Mouse (Mus musculus): ENCODE measurements around the gene Fam19a3. TPM values are rescaled to one million over a fixed set of nuclear protein-coding genes. Genes with fewer than 3 reads are reported as not detected.

The Fam19a3 gene
- polyA plus RNA-seq (2017; shearing (Covaris generic)): 1.4 TPM

DNA sequence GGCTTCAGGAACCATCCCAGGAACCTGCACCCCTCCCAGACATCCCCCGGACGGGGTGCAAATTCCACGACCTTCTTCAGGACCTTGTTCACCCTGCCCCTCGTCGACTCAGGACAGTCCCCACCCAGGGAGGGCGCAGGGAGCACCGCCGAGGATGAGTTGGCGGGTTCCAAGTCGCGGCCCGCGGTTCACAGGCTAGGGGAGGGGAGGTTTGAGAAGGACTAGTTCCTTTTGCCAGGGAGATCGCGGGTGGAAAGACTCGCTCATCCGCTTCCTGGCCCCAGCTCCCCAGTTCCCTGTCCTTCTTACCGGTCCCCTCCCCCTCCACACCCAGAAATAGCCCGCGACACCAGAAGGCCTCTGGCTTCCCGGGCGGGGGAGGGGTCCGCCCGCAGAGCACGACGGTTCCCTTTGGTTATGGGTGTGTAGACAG lies at the start of gene Fam19a3:
Gene Fam19a3, minus strand, starts transcription at position 370 of the 433 bp plus-strand sequence.

DNA sequence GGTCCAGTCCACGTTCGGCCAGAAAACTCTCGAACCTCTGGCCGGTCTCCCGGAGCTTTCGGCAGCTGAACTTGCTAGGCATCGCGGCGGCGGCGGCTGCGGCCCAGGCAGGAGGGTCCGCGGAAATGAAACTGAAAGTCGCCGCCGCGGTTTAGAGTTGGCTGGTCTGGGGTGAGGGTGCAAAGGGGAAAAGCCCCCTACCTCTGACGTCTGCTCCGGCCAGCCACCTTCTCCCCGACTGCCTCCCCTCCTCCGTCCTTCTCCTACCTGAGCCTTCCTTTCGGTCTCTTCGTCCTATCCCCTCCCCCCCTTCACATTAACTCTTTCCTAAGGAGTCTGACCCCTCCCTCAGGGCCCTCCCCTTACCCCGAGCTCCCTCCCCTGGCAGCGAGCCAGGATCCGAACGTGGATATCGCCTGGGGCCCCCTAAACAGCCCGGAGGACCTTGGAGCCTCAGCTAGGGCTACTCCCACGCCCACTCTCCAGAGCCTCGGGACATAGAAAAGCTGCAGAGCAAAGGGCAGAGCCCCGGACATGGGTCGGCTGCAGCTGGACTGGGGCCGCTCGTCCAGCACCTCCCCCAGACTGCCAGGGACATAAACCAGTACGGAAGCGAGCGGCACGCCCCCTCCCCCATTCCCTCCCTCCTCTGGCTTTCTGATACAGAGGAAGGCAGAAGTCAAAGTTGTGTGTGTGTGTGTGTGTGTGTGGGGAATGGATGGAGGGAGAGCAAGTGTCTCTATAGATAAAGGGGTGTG lies 36.5 kb upstream of the Fam19a3 start, which contains the start of gene Mov10:
Gene Mov10, minus strand, starts transcription at position 573 of the 758 bp plus-strand sequence.

DNA sequence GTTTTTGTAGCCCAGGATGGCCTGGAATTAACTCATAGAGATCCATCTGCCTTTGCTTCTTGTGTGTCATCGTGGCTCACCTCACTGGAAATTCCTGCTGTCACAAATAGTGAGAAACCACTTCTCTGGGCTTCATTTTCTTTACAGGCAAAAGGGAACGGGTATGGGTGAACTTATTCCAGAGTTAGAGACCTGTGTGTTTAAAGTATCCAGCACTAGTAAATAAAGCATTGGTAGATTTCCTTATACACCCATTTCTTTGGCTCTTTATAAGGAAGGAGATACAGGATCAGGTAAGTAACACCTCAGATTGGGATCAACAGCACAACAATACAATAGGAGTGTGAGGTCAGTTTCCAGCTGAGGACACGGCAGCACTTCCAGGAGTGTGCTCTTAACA lies 6.4 kb upstream of the Fam19a3 start, which contains the start of gene Rhoc:
Gene Rhoc, plus strand, starts transcription at position 301 of the 400 bp plus-strand sequence.

DNA sequence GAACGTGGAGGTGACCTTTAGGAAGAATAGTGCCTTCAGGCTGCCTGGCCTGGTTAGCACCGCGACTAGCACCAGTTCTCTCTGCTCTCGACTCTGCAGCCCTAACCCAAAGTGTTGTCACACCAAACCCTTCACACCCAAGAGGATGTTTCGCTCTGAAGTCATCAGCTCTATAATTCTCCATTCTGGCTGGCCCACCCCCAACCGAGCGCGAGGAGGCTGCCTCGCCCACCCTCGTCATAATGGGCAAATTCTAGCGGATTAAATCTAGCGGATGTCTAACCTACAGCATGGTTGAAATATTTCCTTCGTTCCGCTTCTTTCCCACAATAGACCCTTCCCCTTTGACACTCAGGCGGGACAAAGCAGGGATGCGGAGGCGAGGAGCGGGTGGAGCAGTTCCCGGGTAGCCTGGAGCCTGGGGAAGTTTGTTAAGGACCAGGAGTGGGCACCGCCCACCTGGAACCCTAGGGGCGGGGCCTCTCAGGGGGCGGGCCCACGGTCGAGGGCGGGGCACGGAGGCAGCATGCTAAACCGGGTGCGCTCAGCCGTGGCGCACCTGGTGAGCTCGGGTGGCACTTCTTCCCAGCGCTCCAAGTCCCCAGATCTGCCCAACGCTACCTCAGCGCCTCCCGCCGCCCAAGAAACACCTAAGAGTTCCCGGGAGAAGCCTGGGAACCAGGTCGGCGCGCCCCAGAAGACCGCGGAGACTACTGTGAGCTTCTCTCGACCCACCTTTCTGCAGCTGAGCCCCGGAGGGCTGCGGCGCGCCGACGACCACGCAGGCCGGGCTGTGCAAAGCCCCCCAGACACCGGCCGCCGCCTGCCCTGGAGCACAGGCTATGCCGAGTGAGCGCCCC lies 849 bp downstream of the Fam19a3 start, which contains the start of gene Ppm1j:
Gene Ppm1j, plus strand, starts transcription at position 496 of the 860 bp plus-strand sequence.

Other genes with a start within 250 kb of the Fam19a3 start
- 39.8 TPM for gene Slc16a1, start 143.2 kb downstream of the Fam19a3 start, polyA plus RNA-seq (2017; shearing (Covaris generic))
- gene Ppm1j, start 784 bp downstream of the Fam19a3 start, polyA plus RNA-seq (2017; shearing (Covaris generic)): 40.3 TPM
- 3.4 TPM for gene Rhoc, start 6.5 kb upstream of the Fam19a3 start, polyA plus RNA-seq (2017; shearing (Covaris generic))
- gene Mov10, start 36.7 kb upstream of the Fam19a3 start, polyA plus RNA-seq (2017; shearing (Covaris generic)): 16.1 TPM
- 46.2 TPM for gene St7l, start 82.2 kb upstream of the Fam19a3 start, polyA plus RNA-seq (2017; shearing (Covaris generic))
- 363 TPM for gene Capza1, start 82.7 kb upstream of the Fam19a3 start, polyA plus RNA-seq (2017; shearing (Covaris generic))
- not detected for gene Wnt2b, start 180.1 kb upstream of the Fam19a3 start, polyA plus RNA-seq (2017; shearing (Covaris generic))